Mouse (Mus musculus): Measurements from ENCODE around the gene Wdr66.
"Not testable (repeated sequence)": the region's sequence is repeated elsewhere in the genome, so short reads cannot be mapped to it uniquely, and the experiment has no call there.

Gene Wdr66

DNA sequence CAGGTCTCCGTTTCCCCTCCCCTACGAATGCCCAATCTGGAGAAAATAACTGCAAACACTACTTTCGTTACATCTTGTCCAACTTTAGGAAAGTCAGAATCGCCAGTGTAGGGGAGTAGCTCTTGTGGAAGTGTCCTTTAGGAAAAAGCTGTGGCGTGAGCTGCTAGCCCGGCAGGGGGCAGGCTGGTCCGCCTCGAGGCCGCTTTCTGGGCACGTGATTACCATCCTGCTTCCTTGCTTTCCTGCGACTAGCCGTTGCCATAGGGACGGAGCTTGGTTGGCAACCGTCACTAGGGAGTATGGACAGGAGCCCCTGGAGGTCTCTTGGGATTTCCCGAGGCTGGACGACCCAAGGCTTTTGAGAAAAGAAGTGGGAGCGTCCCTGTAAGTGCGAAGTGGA is at the start of gene Wdr66:
Gene Wdr66, plus strand, starts transcription at position 269 of the 400 bp plus-strand sequence.
- in situ Hi-C loops (cut with MseI, MboI): no loop called here

DNA sequence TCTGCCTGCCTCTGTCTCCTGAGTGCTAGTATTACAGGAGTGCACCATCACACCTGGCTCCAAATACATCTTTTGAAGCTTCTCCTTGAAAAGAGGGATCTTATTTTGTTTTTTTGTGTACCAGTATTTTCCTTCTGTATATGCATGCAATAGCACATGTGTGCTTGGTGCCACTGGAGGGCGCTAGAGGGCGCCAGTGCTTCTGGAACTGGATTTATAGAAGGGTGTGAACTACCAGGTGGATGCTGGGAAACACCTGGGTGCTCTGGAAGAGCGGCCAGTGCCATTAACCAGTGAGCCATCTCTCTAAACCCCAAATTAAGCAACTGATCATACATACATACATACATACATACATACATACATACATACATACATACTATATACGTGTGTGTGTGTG is 49.1 kb upstream of the Wdr66 start:
- in situ Hi-C loops (cut with MseI, MboI): not testable (repeated sequence)

DNA sequence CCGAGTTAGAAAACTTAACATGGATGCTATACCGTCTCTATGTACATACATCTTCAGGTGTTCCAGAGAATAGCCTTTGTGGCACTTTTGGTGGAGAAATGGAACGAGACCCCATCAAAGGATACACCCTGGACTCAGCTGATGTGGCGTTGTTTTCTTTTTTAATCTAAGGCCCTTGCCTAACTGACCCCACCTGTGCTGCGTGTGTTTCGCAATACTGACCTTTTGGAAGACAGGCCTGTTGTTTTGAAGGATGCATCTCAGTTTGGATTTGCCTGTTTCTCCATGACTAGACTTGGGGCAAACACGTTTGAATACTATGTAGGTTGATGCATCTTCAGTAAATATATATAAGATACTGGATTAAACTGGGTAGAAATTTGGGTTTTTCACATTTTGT is 48.3 kb upstream of the Wdr66 start:
- in situ Hi-C loops (cut with MseI, MboI): not testable (repeated sequence)

GRCm38 (mm10) chr5:123222346-123223050 is 29.4 kb upstream of the Wdr66 start:
- in situ Hi-C loops (cut with MseI, MboI): not testable (repeated sequence)

- in situ Hi-C loops (cut with MseI, MboI): no loop called here
Observed at GRCm38 (mm10) chr5:123223051-123223410, 28.9 kb upstream of the Wdr66 start.

- in situ Hi-C loops (cut with MseI, MboI): not testable (repeated sequence)
Observed at GRCm38 (mm10) chr5:123223861-123224260, 28.0 kb upstream of the Wdr66 start.

DNA sequence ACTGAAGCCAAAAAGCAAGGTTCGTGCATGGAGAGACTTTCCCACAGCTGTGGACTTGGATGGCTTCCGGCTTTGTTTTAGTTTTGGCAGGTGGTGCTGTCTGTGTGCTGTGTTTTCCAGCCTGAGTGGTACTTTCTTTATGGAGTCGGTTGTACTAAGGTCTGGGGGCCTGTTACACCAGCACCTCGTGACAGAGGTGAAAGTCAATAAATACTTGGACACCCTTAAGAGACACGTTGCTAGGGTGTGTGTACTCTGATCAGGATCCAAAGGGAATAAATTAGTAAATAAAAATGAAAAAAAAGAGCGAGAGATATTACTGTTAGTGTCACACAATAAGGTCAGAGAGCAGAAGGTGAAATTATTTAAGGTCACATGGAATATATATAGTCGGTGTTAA is 25.1 kb upstream of the Wdr66 start:
- in situ Hi-C loops (cut with MseI, MboI): no loop called here

DNA sequence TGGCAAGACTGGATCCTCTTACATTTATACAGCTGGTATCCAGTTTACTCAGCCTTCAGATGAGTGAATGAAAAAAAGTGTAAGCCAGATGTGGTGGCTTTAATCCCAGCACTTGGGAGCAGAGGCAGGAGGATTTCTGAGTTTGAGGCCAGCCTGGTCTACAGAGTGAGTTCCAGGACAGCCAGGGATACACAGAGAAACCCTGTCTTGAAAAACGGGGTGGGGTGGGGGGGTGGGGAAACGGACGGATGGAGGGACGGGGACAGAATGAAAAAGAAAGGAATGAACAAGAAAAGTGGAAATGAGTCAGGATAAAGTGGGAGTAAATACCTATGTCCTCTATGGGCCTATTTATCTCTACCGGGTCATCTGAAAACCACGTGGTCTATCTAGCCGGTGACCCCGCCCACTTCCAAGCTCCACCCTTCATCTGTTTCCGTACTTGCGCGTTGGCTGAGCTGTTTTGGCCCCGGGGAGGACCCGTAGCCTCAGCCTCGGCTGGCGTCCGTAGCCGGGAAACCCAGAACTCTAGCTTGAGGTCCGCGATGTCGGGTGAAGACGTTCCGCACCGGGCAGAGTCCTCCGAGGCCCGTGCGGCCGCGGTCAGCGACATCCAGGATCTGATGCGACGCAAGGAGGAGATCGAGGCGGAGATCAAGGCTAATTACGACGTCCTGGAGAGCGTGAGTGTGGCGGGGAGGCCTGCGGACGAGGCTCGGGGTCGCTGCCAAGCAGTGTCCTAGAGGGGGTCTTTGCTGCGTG is 24.0 kb upstream of the Wdr66 start:
- in situ Hi-C loops (cut with MseI, MboI): no loop called here

GRCm38 (mm10) chr5:123228524-123228922 is 23.4 kb upstream of the Wdr66 start:
- in situ Hi-C loops (cut with MseI, MboI): no loop called here

DNA sequence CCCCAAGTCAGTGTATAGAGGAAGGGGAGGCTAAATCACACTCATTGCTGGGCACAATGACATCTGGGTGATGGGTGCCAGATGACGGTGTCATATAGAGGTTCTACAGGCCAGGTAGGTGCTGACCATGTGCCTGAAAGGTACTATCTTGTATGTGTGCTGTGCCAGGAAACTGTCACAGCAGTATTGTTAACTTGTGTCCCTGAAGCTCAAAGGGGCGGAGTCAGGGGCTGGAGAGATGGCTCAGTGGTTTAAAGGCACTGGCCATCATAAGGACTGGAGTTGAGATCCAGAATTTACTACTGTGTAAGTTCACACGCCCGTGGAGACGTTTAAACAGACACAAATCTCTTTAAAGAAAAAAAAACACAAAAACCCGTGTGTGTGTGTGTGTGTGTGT is 22.6 kb upstream of the Wdr66 start:
- in situ Hi-C loops (cut with MseI, MboI): no loop called here

DNA sequence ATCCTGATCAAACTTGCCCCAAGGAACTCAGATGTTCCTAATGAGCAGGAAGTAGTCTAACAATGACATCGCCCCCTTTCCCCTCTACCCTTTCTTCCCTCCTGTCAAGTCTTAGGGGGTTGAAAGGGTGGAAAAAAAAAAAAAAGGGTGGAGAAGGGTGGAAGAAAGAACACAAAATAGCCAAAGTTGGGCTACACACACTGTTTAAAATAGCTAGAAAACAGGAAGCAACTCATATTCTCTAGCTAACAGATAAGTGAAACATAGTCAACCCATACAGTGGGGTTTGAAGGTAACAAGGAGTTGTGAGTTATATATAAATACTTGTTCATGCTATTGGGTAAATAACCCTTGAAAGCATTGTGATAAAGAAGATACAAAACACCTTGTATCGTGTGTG is 19.7 kb upstream of the Wdr66 start:
- in situ Hi-C loops (cut with MseI, MboI): no loop called here

DNA sequence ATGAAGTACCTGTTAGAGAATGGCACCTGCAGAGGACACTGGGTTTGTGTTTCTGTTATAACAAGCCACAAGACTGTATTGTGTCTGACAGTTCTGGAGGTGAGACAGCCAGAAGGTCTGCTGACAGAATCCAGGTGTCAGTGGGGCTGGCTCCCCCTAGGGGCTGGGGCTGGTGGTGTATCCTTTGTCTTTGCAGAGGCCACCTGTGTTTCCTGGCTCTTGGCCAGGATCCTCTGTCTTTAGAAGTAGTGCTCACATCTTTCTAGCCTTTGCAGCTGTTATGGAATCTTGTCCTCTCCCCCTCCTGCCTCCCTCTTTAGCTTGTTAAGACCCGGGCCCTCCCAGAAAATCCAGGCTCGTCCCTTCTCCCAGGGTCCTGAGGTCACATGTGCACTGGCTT is 16.2 kb upstream of the Wdr66 start:
- in situ Hi-C loops (cut with MseI, MboI): no loop called here

DNA sequence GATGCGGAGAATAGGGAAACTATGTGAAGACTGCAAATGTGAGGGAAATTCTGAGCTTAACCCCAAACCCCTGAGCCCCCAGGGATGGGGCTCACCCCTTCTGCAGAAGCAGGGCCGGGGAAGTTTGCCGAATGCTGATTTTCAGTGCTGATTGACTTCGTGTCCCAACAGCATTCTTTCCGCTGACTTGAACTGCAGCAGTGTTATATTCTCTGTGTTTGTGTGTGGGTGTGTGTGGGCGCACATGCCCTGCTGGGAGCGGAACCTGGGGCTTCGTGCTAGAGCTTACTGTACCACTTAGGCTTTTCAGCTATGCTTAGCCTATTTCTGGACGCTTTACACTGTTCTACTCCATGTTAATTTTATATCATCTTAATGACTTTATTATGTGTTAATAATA is 15.5 kb upstream of the Wdr66 start:
- in situ Hi-C loops (cut with MseI, MboI): no loop called here

DNA sequence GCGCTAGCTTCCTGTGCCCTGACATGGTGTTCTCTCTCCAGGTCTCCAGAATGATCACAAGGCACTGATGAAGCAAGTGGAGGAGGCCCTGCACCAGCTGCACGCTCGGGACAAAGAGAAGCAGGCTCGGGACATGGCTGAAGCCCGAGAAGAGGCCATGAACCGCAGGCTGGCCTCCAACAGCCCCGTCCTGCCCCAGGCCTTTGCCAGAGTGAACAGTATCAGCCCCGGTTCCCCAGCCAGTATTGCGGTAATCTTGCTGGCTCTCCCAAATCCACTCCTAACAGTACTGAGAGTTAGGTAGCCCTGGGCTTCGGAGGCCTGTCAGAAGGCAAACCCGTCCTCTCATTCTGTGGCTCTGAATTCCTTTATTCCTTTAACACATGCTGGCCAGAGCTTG is 12.4 kb upstream of the Wdr66 start:
- in situ Hi-C loops (cut with MseI, MboI): no loop called here

GRCm38 (mm10) chr5:123245518-123245917 is 6.4 kb upstream of the Wdr66 start:
- in situ Hi-C loops (cut with MseI, MboI): no loop called here

- in situ Hi-C loops (cut with MseI, MboI): no loop called here
Observed at GRCm38 (mm10) chr5:123251390-123251789, 512 bp upstream of the Wdr66 start.

- in situ Hi-C loops (cut with MseI, MboI): no loop called here
Observed at GRCm38 (mm10) chr5:123256841-123257755, 5.2 kb downstream of the Wdr66 start.

GRCm38 (mm10) chr5:123258990-123259389 is 7.1 kb downstream of the Wdr66 start:
- in situ Hi-C loops (cut with MseI, MboI): no loop called here

DNA sequence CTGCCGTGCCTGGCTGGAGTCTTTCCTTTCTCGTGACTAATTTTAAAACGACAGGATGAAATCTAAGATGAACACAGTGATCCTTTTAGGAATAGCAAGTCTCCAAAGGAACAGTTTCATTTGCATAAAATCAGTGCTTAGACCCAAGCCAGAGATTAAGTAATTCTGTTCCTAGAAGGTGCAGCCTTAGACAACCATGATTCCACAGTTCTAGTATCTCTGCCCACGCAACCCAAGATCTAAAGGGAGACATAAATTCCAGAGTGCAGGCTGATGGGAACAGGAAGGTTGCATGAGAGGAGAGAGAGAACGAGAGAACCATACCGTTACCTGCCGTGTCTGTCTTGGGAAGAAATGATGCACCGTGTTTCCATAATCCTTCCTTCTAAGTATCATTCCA is 8.8 kb downstream of the Wdr66 start:
- in situ Hi-C loops (cut with MseI, MboI): no loop called here

GRCm38 (mm10) chr5:123266909-123267308 is 15.0 kb downstream of the Wdr66 start:
- in situ Hi-C loops (cut with MseI, MboI): no loop called here

- in situ Hi-C loops (cut with MseI, MboI): no loop called here
Observed at GRCm38 (mm10) chr5:123268477-123269474, 16.9 kb downstream of the Wdr66 start.
